Mouse (Mus musculus) midbrain, embryonic 16.5 days (tissue): ENCODE data around the gene Hspa12b. TPM values are rescaled to one million over a fixed set of nuclear protein-coding genes. Genes with fewer than 3 reads are reported as not detected.

Experiments used
- ATAC-seq: fragments of 200-750 bp; cut with Nextera tagmentation; 2 replicates; pipeline ENCODE4 v1.8.0; 2017; ENCODE audit warnings: moderate TSS enrichment
- H3K27ac ChIP-seq: fragments of 300-500 bp; sonication (generic); 2 replicates; pipeline ENCODE4 v1.5.1; 2014; ENCODE audit warnings: mild to moderate bottlenecking, low read length, mixed read lengths
- H3K27me3 ChIP-seq: fragments of 300-500 bp; sonication (generic); 2 replicates; pipeline ENCODE4 v1.6.1; 2014; ENCODE audit warnings: low read depth, low read length, mixed read lengths; ENCODE audit not compliant: control insufficient read depth, insufficient read depth
- H3K36me3 ChIP-seq: fragments of 300-500 bp; sonication (generic); 2 replicates; pipeline ENCODE4 v1.6.1; 2014; ENCODE audit warnings: mild to moderate bottlenecking, low read length, moderate library complexity, mixed read lengths; ENCODE audit not compliant: control insufficient read depth, insufficient read depth
- H3K4me1 ChIP-seq: fragments of 300-500 bp; sonication (generic); 2 replicates; pipeline ENCODE4 v1.6.1; 2014; ENCODE audit warnings: mild to moderate bottlenecking, low read length, mixed read lengths; ENCODE audit not compliant: control insufficient read depth, insufficient read depth
- H3K4me2 ChIP-seq: fragments of 300-500 bp; sonication (generic); 2 replicates; pipeline ENCODE4 v1.6.1; 2014; ENCODE audit warnings: mild to moderate bottlenecking, low read length, mixed read lengths
- H3K4me3 ChIP-seq: fragments of 300-500 bp; sonication (generic); 2 replicates; pipeline ENCODE4 v1.5.1; 2014; ENCODE audit warnings: low read depth, mild to moderate bottlenecking, low read length, moderate library complexity, mixed read lengths
- H3K9ac ChIP-seq: fragments of 300-500 bp; sonication (generic); 2 replicates; pipeline ENCODE4 v1.6.1; 2014; ENCODE audit warnings: low read depth, low read length, mixed read lengths
- H3K9me3 ChIP-seq: fragments of 300-500 bp; sonication (generic); replicated peaks from 2 replicates; pipeline ENCODE4 v1.6.1; 2014; ENCODE audit warnings: mild to moderate bottlenecking, low read length, mixed read lengths; ENCODE audit not compliant: control insufficient read depth, poor library complexity, severe bottlenecking
- WGBS: fragments of 180-500 bp; shearing (Covaris S2); extraction: QIAGEN DNeasy Blood & Tissue Kit; methylation state at CpG from one replicate; pipeline ENCODE4 v1.1.7; 2014; 5-methylcytosine and 5-hydroxymethylcytosine counted together
- polyA plus RNA-seq: library from polyadenylated mRNA; unstranded; fragments of >200 nt; fragmentation: Nextera tagmentation; extraction: Ambion mirVana; gene quantifications from 2 replicates; pipeline ENCODE4 v1.2.1, GENCODE M21; 2015

Hspa12b gene
- polyA plus RNA-seq, 1 experiment from 2014 or later, result 5.0 TPM

DNA sequence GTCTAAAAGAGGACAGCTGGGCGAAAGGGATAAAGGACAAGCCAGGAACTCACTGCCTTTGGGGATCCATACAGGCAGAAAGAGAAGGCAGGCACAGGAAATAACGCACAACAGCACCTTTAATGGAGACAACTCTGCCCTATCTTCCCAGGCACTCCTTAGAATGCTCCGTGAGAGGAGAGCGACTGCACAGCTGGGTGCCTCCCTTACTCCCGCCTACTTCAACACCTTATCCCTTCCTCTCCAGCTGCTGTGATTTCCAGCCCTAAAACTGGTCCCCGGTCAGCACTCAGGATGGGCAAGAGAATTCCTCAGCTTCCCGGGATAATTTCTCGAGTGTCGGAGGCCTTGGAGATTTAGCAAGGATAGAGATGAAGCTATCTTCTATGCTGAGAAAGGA lies 43.9 kb downstream of the Hspa12b start:
- Histone ChIP-seq H3K36me3 (peaks cover 3% of the 10 kb centered on the region; the same call in 1 of the 2 replicates), H3K9ac (no peak overlapping the region), H3K9me3 (no peaks in the 10 kb centered on the region), H3K27me3 (peaks cover 23% of the 10 kb centered on the region), H3K4me1 (peaks cover 24% of the 10 kb centered on the region), H3K4me3 (no peak overlapping the region), H3K4me2 (peak overlapping the region; percentile 22; the same call in 1 of the 2 replicates), H3K27ac (no peak overlapping the region)
- no peak for ATAC-seq
- 21% methylated on average over 9 of the region's 9 CpGs for WGBS

DNA sequence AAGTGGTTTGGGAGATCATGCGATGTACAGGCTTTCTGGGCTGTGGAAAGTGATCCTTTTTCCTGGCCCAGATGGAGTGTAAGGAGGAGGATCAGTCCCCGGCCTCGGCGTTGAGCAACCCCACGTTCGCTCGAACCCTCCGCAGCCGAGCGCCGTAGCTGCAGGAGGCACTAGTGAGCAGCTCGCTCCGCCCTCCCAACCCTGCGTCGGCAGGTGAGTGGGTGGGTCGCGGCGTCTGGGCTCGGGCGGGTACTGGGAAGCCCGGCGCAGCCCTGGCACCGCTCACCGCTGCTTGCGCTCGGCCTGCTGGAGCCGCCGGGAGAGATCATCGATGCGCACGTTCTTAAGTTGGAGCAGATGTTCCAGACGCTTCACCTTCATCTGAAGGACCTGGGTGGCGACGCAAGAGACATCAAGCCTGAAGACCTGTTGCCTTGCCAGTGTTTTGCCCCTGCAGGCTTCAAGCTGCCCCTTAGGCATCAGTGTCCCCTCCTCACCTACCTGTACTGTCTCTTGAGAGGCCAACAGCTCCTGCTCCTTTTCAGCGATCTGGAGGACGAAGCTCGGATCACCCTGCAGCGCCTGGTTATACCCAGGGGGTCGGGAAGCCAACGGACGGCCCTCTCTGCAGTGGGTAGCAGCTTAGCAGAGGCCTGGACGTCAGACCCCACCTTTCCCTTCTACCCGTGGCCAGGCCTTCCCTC lies 44.5 kb downstream of the Hspa12b start:
- H3K36me3 ChIP-seq, result peaks cover 3% of the 10 kb centered on the region; the same call in 1 of the 2 replicates
- H3K9me3 ChIP-seq, result no peaks in the 10 kb centered on the region
- ATAC-seq, result no peak
- H3K27me3 ChIP-seq, result peaks cover 23% of the 10 kb centered on the region
- H3K27ac ChIP-seq, result no peak overlapping the region
- H3K4me1 ChIP-seq, result peaks cover 30% of the 10 kb centered on the region
- 10% methylated on average over 43 of the region's 43 CpGs for WGBS
- no peak overlapping the region for H3K9ac ChIP-seq
- peak overlapping the region; percentile 22 for H3K4me2 ChIP-seq
- H3K4me3 ChIP-seq, result no peak overlapping the region

DNA sequence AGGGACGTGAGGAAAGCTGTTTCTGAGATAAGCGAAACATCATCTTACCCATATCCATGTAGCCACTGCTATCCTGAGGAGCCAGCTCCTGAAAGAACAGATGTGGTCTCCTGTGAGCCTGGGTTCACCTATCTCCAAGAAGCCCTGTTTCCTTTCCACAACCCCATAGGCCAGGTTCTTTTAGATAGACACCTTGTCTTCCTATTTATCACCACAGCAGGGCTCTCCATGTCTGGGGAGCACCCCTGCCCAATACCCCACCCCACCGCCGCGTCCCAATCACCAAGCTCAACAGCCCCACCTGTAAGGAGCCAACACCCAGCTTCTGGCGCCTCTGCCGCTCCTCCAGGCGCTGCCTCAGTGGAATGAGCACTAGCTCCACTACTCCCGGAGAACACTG lies 45.2 kb downstream of the Hspa12b start:
- 54% methylated on average over 9 of the region's 9 CpGs for WGBS

DNA sequence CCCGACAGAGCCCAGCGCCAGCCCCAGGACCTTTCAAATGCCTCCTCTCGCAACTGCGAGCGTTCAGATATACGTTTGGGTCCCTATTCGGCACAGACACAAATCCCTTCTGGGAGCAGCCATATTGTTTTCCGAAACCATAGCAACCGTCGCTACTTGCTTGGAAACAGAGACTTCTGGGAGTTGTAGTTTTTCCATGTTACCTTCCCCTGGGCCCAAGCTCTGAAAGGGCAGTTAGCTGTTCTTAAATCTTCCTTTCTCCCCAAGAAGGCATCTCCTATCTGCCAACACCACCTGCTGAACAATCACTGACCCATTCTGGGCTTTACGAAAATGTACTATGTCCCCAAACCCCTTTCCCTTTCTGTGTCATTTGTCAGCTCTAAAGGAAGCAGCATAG lies 47.6 kb downstream of the Hspa12b start:
- ATAC-seq, result peak; percentile 63
- Histone ChIP-seq H3K4me2 (peak overlapping the region; percentile 88), H3K27ac (0 out of 2 replicates have a peak overlapping the region, but pooled peaks have one; percentile 10), H3K9ac (peak overlapping the region; percentile 42), H3K27me3 (peaks cover 23% of the 10 kb centered on the region), H3K4me1 (peaks cover 54% of the 10 kb centered on the region), H3K9me3 (no peaks in the 10 kb centered on the region), H3K36me3 (peaks cover 3% of the 10 kb centered on the region; the same call in 1 of the 2 replicates), H3K4me3 (peak overlapping the region; percentile 42)
- WGBS, result 4% methylated on average over 11 of the region's 11 CpGs

More for the DNA sequence above, 45.2 kb downstream of the Hspa12b start:
- Histone ChIP-seq H3K9ac (no peak overlapping the region), H3K36me3 (peaks cover 3% of the 10 kb centered on the region; the same call in 1 of the 2 replicates), H3K9me3 (no peaks in the 10 kb centered on the region), H3K27me3 (peaks cover 23% of the 10 kb centered on the region), H3K27ac (no peak overlapping the region), H3K4me1 (peaks cover 38% of the 10 kb centered on the region), H3K4me2 (no peak overlapping the region), H3K4me3 (no peak overlapping the region)
- ATAC-seq, result no peak

DNA sequence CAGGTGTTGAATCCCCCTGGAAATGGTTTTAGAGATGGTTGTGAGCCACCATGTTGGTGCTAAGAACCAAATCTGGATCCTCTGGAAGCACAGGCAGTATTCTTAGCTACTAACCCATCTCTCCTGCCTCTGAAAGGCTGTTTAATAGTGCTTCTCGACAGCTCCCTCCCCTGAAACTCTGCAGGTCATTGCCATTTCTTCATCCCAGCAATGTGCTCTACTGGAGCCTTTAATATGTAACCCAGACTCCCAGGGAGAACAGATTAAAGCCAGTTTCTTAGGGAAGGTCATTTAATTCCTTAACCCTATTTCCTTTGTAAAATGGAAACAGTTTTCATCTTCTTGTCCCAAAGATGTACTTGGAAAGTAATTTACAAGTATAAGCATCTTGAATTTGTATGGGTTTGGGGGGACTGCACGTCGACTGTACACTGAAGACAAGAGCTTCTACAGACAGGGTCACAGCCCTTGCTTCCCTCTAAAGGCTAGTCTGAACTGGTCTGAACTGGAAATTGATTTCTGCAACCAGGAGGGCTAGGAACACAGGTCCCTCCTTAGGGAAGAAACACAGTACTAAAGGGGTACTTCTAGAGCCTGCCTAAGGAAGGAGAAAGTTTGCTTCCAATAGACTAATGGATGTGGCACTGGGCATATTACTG lies 48.3 kb downstream of the Hspa12b start:
- no peak for ATAC-seq
- H3K4me1 ChIP-seq, result peaks cover 54% of the 10 kb centered on the region
- no peak overlapping the region for H3K9ac ChIP-seq
- no peaks in the 10 kb centered on the region for H3K9me3 ChIP-seq
- H3K4me2 ChIP-seq, result no peak overlapping the region
- peaks cover 23% of the 10 kb centered on the region for H3K27me3 ChIP-seq
- WGBS, result 70% methylated on average over 3 of the region's 3 CpGs
- no peak overlapping the region for H3K4me3 ChIP-seq
- no peak overlapping the region for H3K27ac ChIP-seq
- peaks cover 3% of the 10 kb centered on the region; the same call in 1 of the 2 replicates for H3K36me3 ChIP-seq

DNA sequence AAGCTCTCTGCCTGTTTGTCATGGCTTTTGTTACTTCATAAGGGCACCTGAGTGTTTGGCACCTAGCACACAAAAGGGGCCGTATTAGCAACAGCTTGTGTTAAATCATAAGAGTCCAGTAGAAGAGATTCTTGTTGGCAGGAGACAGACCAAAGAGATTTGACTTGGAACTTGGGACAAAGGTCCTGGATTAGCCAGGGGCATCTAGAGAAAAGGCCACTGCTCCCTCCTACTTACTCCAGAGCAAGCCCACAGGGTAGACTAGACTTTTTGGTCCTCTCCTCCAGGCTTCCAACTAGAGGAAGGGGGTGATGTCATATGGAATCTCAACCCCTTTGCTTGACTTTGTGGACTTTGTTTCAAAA lies 48.8 kb downstream of the Hspa12b start:
- H3K27ac ChIP-seq, result no peak overlapping the region
- H3K36me3 ChIP-seq, result peaks cover under 1% of the 10 kb centered on the region; the same call in 1 of the 2 replicates
- H3K9me3 ChIP-seq, result no peaks in the 10 kb centered on the region
- no peak overlapping the region for H3K4me2 ChIP-seq
- no peak overlapping the region for H3K9ac ChIP-seq
- no peak overlapping the region for H3K4me3 ChIP-seq
- no peak for ATAC-seq
- H3K27me3 ChIP-seq, result peaks cover 20% of the 10 kb centered on the region
- 92% methylated on average over 1 of the region's 1 CpGs for WGBS
- H3K4me1 ChIP-seq, result peaks cover 54% of the 10 kb centered on the region

DNA sequence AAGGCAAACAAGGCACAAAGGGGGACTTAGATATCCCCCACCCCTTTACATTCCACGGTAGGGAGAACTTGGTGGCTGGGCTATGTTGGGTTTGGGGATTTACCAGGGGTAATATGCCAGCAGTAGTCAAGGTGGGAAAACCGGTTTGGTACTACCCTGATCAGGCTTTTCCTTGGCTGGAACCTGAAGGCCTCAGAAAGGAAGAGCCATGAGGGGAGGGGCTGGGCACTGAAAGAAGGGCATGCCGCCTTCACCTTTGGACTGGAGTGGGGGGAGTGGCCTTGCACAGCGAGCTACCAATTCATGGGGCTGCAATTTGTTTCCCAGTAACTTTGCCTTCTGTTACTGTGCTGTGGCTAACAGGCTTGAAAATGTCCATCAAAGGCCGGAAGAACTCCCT lies 49.4 kb downstream of the Hspa12b start:
- Histone ChIP-seq H3K36me3 (no peaks in the 10 kb centered on the region), H3K4me3 (no peak overlapping the region), H3K4me1 (peaks cover 54% of the 10 kb centered on the region), H3K27me3 (peaks cover 17% of the 10 kb centered on the region), H3K9ac (no peak overlapping the region), H3K4me2 (peak overlapping the region; percentile 24; the same call in 1 of the 2 replicates), H3K27ac (no peak overlapping the region), H3K9me3 (no peaks in the 10 kb centered on the region)
- no peak for ATAC-seq
- WGBS, result 65% methylated on average over 5 of the region's 5 CpGs

DNA sequence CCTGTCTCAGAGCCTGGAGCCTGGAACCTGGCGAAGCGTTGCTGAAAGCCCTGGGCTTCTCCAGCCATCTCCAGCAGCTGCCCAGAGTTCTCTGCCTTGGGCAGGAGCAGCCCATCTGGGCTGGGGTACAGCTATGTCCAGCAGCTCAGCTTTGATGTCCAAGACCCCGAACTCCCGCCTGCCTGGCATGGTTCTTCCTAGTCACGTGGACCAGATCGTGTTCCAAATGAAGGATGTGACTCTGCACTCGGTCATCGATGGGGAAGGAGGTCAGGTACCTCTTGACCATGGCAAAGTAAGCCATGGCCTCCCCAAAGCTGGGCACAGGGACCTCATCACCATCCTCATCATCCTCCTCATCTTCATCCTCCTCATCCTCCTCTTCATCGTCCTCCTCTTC lies 50.9 kb downstream of the Hspa12b start:
- H3K4me2 ChIP-seq, result peak overlapping the region; percentile 100
- H3K27me3 ChIP-seq, result peaks cover 5% of the 10 kb centered on the region; the same call in 1 of the 2 replicates
- ATAC-seq, result no peak
- H3K4me3 ChIP-seq, result peak overlapping the region; percentile 91
- H3K27ac ChIP-seq, result no peak overlapping the region
- H3K4me1 ChIP-seq, result peaks cover 54% of the 10 kb centered on the region
- WGBS, result 85% methylated on average over 9 of the region's 9 CpGs
- no peaks in the 10 kb centered on the region for H3K9me3 ChIP-seq
- no peaks in the 10 kb centered on the region for H3K36me3 ChIP-seq
- H3K9ac ChIP-seq, result peak overlapping the region; percentile 95

DNA sequence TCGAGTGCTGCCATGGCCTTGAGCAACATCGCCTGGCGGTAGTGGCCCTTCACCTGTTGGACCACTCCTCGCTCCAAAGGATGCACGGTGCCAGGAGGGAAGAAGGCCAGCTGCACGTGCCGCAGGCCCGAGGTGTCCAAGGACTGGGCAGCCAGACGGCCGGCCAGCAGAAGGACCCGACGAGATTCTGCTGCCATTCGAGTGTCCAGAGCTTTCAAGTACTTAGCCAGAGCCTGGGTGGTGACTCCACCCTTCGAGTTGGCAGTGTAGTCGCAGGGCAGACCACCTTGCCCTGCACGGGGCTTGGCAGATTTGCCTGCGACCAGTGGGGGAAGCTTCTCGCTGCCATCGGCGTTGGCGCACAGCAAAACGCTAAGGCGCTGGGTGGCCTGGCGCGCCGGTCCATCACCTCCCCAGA lies 51.8 kb downstream of the Hspa12b start:
- Histone ChIP-seq H3K27ac (peak overlapping the region; percentile 97), H3K4me1 (peaks cover 49% of the 10 kb centered on the region), H3K4me3 (peak overlapping the region; percentile 91), H3K27me3 (no peaks in the 10 kb centered on the region), H3K9me3 (no peaks in the 10 kb centered on the region), H3K9ac (peak overlapping the region; percentile 95), H3K4me2 (peak overlapping the region; percentile 100), H3K36me3 (no peaks in the 10 kb centered on the region)
- peak; percentile 3; the same call in 1 of the 2 replicates for ATAC-seq
- WGBS, result 22% methylated on average over 26 of the region's 26 CpGs
